Mouse (Mus musculus) erythroblast, embryonic 14.5 days (primary cell): ENCODE data around the gene Apoc2.

Experiments used
- GATA1 ChIP-seq: IDR thresholded peaks from 2 replicates; pipeline ENCODE4 v1.6.1; 2012; ENCODE audit warnings: low read length, inconsistent platforms, mixed read lengths
- TAL1 ChIP-seq: IDR thresholded peaks from 3 replicates; pipeline ENCODE4 v1.6.1; 2012; ENCODE audit warnings: low read length, inconsistent platforms, mixed read lengths

DNA sequence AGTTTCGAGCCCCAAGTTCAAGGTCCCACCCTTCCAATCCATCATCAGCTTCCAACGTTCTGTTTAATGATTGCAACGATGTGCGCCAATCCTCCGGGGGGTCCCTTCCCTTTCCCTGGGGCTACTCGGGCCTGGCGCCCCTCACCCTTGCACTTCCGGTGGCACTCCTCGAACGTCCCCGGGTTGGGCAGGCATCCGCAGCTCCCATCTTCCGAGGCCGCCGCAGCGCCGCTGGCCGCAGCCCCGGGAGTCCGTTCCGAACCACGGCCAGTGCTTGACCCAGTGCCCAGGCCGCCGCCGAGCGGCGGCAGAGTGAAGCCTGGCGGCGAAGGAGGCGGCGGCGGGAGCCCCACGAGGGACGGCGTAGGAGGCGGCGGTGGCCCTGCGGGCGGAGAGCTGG, 37.1 kb upstream of the Apoc2 start:
- TF ChIP-seq TAL1 (no peak), GATA1 (no peak)
